Mouse (Mus musculus): ENCODE data around the gene 2310034G01Rik.

DNA sequence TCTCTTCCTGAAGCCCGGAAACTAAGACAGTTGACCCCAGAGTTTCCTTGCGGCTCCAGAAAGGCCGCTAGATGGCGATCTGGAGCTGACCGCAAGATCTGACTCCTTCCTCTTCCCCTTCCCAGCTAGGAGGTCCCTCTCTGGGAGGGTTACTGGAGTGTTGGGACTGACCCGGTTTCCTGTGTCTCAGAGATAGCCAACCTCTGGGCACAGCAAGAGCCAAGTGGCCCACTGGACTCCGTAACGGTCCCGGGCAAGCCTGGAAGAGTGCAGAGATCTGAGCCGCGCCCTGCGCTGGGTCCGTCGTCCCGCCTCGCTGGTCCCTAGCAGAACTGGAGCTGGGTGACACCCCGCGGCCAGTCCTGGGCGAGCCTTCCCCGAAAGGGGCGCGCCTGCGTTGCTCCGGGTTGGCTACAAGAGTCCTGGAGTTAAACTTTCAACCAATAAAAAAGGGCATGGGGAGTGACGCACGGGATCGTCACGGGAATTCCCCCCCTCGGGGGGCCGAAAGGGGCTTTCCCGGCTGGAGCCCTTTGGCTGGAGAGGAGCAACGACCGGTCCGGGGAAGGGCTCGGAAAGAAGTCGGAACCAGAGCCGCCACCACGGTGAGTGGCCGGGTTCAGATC lies 45.8 kb downstream of the 2310034G01Rik start, which contains the start of gene Nfkb2:
- TF ChIP-seq EP300 (IDR thresholded peaks at IDR 0.05; ENCODE audit: low read depth in 1 of 2, low read length in 2 of 2), result peak; percentile 36 to 52; a peak in 1 of 4 replicates
- TF ChIP-seq CTCF (IDR thresholded peaks at IDR 0.05 in 2 of 3, conservative IDR thresholded peaks at IDR 0.05 in 1 of 3; ENCODE audit: control insufficient read depth in 1 of 3, insufficient read depth in 1 of 3, low read depth in 2 of 3, low read length in 3 of 3, poor library complexity in 1 of 3, severe bottlenecking in 1 of 3), result peak; percentile 96 to 97 (median 96)
- no peak for TF ChIP-seq GATA1 (IDR thresholded peaks at IDR 0.05; ENCODE audit: low read depth, low read length)

Measured in MEL (cell line).